Mouse (Mus musculus): ENCODE data around the gene Rad1. TPM values are rescaled to one million over a fixed set of nuclear protein-coding genes. Genes with fewer than 3 reads are reported as not detected.
"Not testable (repeated sequence)": the region's sequence is repeated elsewhere in the genome, so short reads cannot be mapped to it uniquely, and the experiment has no call there.

Gene Rad1
- polyA plus RNA-seq, 1 experiment from 2014 or later = 21.0 TPM

- Histone ChIP-seq H3K4me3 (no peak overlapping the region), H3K36me3 (no peaks in the 10 kb centered on the region), H3K27me3 (replicated peaks) (no peaks in the 10 kb centered on the region), H3K4me1 (replicated peaks) (no peaks in the 10 kb centered on the region), H3K9me3 (replicated peaks) (no peaks in the 10 kb centered on the region), H3K9ac (no peak overlapping the region), H3K27ac (ENCODE audit: poor library complexity, severe bottlenecking) (no peak overlapping the region), H3K4me2 (no peak overlapping the region)
- 89% methylated on average over 7 of the region's 7 CpGs for WGBS
- no peak for ATAC-seq (ENCODE audit: insufficient number of reproducible peaks, low FRiP score)
These were observed 29.3 kb downstream of the Rad1 start for GRCm38 (mm10) chr15:10515166-10515565.

GRCm38 (mm10) chr15:10525896-10526295 is 40.1 kb downstream of the Rad1 start:
- Histone ChIP-seq H3K4me1 (replicated peaks) (no peaks in the 10 kb centered on the region; the same call in 1 of the 2 replicates), H3K27ac (ENCODE audit: poor library complexity, severe bottlenecking) (no peak overlapping the region), H3K27me3 (replicated peaks) (0 out of 2 replicates have a peak, but pooled peaks cover 4% of the 10 kb centered on the region), H3K9ac (no peak overlapping the region), H3K9me3 (replicated peaks) (no peaks in the 10 kb centered on the region), H3K4me2 (no peak overlapping the region), H3K36me3 (no peaks in the 10 kb centered on the region), H3K4me3 (no peak overlapping the region)
- WGBS = 63% methylated on average over 1 of the region's 1 CpGs
- ATAC-seq (ENCODE audit: insufficient number of reproducible peaks, low FRiP score) = no peak

GRCm38 (mm10) chr15:10531352-10531751 is 45.5 kb downstream of the Rad1 start:
- ATAC-seq (ENCODE audit: insufficient number of reproducible peaks, low FRiP score) = no peak

GRCm38 (mm10) chr15:10533361-10533760 is 47.5 kb downstream of the Rad1 start:
- H3K9me3 ChIP-seq (replicated peaks); H3K9ac ChIP-seq; ATAC-seq (ENCODE audit: insufficient number of reproducible peaks, low FRiP score); H3K4me3 ChIP-seq; H3K4me2 ChIP-seq; H3K4me1 ChIP-seq (replicated peaks); H3K36me3 ChIP-seq; H3K27ac ChIP-seq (ENCODE audit: poor library complexity, severe bottlenecking); H3K27me3 ChIP-seq (replicated peaks): not testable (repeated sequence)
- WGBS = 83% methylated on average over 10 of the region's 10 CpGs

More at GRCm38 (mm10) chr15:10531352-10531751, 45.5 kb downstream of the Rad1 start:
- H3K36me3 ChIP-seq = no peaks in the 10 kb centered on the region
- H3K27ac ChIP-seq (ENCODE audit: poor library complexity, severe bottlenecking) = no peak overlapping the region
- WGBS = 40% methylated on average over 4 of the region's 4 CpGs
- H3K4me3 ChIP-seq = no peak overlapping the region
- H3K4me2 ChIP-seq = no peak overlapping the region
- H3K9ac ChIP-seq = no peak overlapping the region
- no peaks in the 10 kb centered on the region for H3K9me3 ChIP-seq (replicated peaks)
- 0 out of 2 replicates have a peak, but pooled peaks cover 4% of the 10 kb centered on the region for H3K27me3 ChIP-seq (replicated peaks)
- no peaks in the 10 kb centered on the region; the same call in 1 of the 2 replicates for H3K4me1 ChIP-seq (replicated peaks)

GRCm38 (mm10) chr15:10534591-10534990 is 48.8 kb downstream of the Rad1 start:
- no peak overlapping the region for H3K27ac ChIP-seq (ENCODE audit: poor library complexity, severe bottlenecking)
- H3K9me3 ChIP-seq (replicated peaks) = no peaks in the 10 kb centered on the region
- no peaks in the 10 kb centered on the region for H3K36me3 ChIP-seq
- H3K27me3 ChIP-seq (replicated peaks) = no peaks in the 10 kb centered on the region
- no peaks in the 10 kb centered on the region; the same call in 1 of the 2 replicates for H3K4me1 ChIP-seq (replicated peaks)
- ATAC-seq (ENCODE audit: insufficient number of reproducible peaks, low FRiP score) = no peak
- no peak overlapping the region for H3K4me2 ChIP-seq
- no peak overlapping the region for H3K9ac ChIP-seq
- WGBS = 66% methylated on average over 5 of the region's 5 CpGs
- no peak overlapping the region for H3K4me3 ChIP-seq

- WGBS = 65% methylated on average over 7 of the region's 7 CpGs
- Histone ChIP-seq H3K36me3 (no peaks in the 10 kb centered on the region), H3K4me2 (no peak overlapping the region), H3K4me1 (replicated peaks) (no peaks in the 10 kb centered on the region; the same call in 1 of the 2 replicates), H3K4me3 (no peak overlapping the region), H3K27ac (ENCODE audit: poor library complexity, severe bottlenecking) (no peak overlapping the region), H3K9ac (no peak overlapping the region), H3K9me3 (replicated peaks) (no peaks in the 10 kb centered on the region), H3K27me3 (replicated peaks) (no peaks in the 10 kb centered on the region)
- no peak for ATAC-seq (ENCODE audit: insufficient number of reproducible peaks, low FRiP score)
These were observed 50.2 kb downstream of the Rad1 start for GRCm38 (mm10) chr15:10535969-10536368.

- no peaks in the 10 kb centered on the region for H3K9me3 ChIP-seq (replicated peaks)
- 80% methylated on average over 16 of the region's 16 CpGs for WGBS
- H3K27me3 ChIP-seq (replicated peaks) = no peaks in the 10 kb centered on the region
- no peak overlapping the region for H3K4me3 ChIP-seq
- H3K27ac ChIP-seq (ENCODE audit: poor library complexity, severe bottlenecking) = no peak overlapping the region
- no peak for ATAC-seq (ENCODE audit: insufficient number of reproducible peaks, low FRiP score)
- H3K4me1 ChIP-seq (replicated peaks) = no peaks in the 10 kb centered on the region
- no peak overlapping the region for H3K9ac ChIP-seq
- H3K4me2 ChIP-seq = no peak overlapping the region
- no peaks in the 10 kb centered on the region for H3K36me3 ChIP-seq
These were observed 54.7 kb downstream of the Rad1 start for GRCm38 (mm10) chr15:10540271-10541088.

Other genes starting within 250 kb of the Rad1 start
- gene Gm21973, start 160.6 kb upstream of the Rad1 start, polyA plus RNA-seq (2016; fragmentation: Nextera tagmentation; extraction: Ambion mirVana) = not detected in 2 replicates
- not detected in 2 replicates for gene Agxt2, start 127.5 kb upstream of the Rad1 start, polyA plus RNA-seq (2016; fragmentation: Nextera tagmentation; extraction: Ambion mirVana)
- gene Dnajc21, start 15.5 kb upstream of the Rad1 start, polyA plus RNA-seq (2016; fragmentation: Nextera tagmentation; extraction: Ambion mirVana) = 13.0 and 13.2 TPM in 2 replicates
- 79.7 and 85.8 TPM in 2 replicates for gene Brix1, start 71 bp upstream of the Rad1 start, polyA plus RNA-seq (2016; fragmentation: Nextera tagmentation; extraction: Ambion mirVana)
- gene Ttc23l, start 72.7 kb downstream of the Rad1 start, polyA plus RNA-seq (2016; fragmentation: Nextera tagmentation; extraction: Ambion mirVana) = not detected in 2 replicates
- 25.6 and 27.5 TPM in 2 replicates for gene Rai14, start 228.6 kb downstream of the Rad1 start, polyA plus RNA-seq (2016; fragmentation: Nextera tagmentation; extraction: Ambion mirVana)